Mouse (Mus musculus) urinary bladder, postnatal 14 days (tissue): ENCODE data around the gene Ccr7.

Experiments used
- DNase-seq: peaks from one replicate; pipeline ENCODE4 v3.0.0; 2021; ENCODE audit warnings: low spot score

Ccr7 gene

GRCm38 (mm10) chr11:99153767-99154753 lies 817 bp downstream of the Ccr7 start:
- DNase-seq, result no peak

GRCm38 (mm10) chr11:99152323-99153144 lies 2.3 kb downstream of the Ccr7 start:
- DNase-seq, result no peak

DNA sequence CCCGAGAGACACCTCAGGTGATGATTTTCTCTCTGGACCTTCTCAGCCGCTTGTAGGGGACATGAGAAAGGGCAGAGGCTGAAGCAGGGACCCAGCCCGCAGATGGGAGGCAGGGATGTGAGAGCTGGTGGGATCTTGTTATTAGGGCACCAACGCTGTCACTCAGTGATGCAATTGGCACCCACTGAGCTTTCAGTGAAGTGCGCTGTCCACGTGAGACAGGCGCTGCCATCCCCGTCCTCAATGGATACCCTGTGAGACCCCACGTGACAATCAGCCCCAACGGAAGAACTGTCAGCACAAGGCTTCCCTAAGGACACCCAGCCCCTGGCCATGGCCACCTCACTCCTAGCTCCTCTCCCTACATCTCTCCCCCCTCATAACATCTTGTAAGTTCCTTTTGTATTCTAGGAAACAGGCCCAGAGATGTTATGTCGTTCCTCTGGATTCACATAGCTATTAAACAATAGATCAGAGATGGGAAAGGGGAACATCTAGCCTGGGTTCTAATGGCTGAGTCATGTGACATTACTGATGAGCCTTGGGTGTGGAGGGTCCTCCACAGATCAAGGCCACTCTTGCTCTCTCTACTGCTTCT lies 3.4 kb downstream of the Ccr7 start:
- no peak for DNase-seq

GRCm38 (mm10) chr11:99150889-99151288 lies 4.0 kb downstream of the Ccr7 start:
- no peak for DNase-seq

DNA sequence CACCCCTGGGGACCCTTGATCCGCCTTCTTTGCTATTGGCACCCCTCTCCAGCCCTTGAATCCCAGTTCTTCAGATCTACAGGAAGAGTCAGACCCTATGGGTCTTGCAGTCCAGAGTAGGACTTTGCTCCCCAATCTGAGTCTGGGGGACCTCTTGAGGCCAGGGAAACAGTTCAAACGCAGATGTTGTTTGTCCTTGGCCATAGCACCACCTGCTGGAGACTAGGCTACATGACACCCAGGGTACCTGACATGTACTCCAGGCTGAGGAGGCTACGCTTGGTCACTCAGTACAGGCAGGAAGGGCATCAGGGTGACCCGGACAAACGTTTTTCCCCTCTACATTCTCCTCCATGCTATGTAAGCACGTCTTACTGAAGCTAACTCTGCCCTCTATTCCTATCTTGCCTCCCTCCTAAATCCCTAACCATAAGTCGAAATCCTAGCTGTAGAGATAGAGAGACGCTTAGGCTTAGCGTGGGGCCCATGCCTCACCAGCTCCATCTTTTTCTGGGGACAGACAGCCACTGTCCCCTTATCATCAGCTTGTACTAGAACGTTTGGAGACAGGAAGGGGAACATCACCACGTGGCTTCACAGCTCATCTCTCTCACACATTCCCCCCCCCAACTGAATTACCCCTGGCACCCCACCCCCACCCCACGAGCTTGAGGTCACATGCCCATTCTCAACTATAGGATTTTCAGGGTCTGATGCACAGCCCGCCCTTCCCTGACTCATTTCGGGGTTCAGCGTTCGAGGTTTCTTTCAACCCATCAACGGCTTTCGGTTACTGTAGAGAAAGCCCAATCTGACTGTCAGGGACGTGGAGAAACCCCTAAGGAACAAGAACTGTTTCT lies 4.7 kb downstream of the Ccr7 start:
- peak; percentile 79 for DNase-seq

GRCm38 (mm10) chr11:99148896-99149703 lies 5.8 kb downstream of the Ccr7 start:
- DNase-seq, result peak; percentile 32

DNA sequence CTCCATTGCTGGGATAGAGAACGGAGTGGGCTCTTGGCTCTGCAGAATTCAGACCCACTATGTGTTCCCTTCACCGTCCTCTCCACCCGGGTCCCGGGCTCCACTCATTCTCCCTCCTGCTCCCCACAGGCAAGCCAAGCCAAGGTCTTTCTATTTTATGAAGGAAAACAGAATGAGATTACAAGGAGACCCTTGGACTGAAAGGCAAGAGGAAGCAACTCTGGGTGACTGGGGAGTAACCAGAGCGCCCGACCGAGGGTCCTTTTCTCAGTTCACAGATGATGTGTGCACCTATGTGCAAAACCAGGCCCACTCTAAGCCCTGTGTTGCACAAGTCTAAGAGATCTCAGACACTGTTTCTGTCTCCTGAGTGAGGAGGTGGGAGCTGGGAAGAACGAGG lies 6.5 kb downstream of the Ccr7 start:
- DNase-seq, result no peak

DNA sequence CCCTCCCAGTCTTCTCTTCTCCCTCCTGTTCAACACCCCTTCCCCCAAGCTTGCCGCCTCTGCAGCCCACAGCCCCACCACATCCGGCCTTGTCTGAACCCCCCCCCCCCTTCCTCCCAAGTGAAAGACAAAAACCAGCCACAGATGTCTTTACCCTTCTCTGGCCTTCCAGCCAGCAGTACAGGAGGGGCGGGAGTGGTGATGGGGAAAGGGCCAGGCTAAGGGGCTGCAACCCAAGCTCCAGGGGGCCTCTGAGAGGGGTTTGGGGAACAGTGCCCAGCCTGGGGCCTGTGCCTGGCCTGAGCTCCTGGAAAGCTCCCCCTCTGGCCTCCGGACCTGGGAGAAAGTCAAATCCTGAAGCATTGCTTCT lies 7.0 kb downstream of the Ccr7 start:
- no peak for DNase-seq

DNA sequence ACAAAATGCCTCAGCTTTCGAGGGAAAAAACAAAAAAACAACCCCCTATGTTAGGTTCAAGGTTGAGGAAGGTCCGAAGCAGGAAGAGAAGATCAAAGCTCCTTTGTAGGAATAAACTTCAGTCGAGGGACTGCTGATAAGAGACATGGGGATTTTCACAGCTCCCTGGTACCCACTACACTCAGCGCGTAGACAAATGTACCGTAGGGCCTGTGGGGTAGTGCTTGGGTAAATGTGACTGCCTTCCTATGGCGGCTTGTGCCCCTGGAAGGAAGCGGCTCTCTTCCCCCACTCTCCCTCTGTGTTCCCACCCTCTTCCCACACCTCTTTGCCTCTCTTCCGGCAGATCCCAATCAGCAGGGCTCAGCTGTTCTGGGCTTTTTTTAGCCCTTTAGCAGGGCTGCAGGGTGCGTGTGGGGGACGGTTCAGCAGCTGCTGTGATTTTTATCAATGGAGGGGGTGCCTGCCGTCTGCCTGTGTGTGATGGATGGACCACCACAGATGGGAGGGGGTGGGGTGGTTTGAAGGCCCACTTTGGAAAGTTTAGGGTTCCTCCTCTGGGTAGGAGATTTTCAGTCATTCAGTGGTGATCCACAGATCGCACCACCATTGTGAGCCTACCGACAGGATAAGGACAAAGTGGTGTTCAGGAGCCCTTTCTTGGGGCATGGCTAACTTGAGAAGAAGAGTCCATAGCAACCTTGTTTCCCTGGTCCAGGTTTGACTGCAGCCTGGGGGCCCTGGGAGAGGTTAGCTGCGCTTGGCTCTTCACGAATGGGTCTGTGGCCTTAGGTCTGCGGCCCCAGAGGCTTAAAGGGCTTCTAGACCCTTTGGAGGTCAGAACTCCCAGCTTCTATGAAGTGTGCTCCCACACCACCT lies 7.6 kb downstream of the Ccr7 start:
- no peak for DNase-seq

GRCm38 (mm10) chr11:99146558-99146957 lies 8.3 kb downstream of the Ccr7 start:
- DNase-seq, result no peak

DNA sequence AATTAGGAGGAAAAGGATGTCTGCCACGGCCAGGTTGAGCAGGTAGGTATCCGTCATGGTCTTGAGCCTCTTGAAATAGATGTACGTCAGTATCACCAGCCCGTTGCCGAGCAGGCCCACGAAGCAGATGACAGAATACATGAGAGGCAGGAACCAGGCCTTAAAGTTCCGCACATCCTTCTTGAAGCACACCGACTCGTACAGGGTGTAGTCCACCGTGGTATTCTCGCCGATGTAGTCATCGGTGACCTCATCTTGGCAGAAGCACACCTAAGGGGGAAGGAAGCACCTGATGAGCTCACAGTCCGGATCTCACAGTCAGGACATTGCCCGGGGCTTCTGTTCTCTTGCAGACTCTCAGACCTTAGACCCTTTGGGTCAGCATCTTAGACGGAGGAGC lies 9.1 kb downstream of the Ccr7 start:
- no peak for DNase-seq

DNA sequence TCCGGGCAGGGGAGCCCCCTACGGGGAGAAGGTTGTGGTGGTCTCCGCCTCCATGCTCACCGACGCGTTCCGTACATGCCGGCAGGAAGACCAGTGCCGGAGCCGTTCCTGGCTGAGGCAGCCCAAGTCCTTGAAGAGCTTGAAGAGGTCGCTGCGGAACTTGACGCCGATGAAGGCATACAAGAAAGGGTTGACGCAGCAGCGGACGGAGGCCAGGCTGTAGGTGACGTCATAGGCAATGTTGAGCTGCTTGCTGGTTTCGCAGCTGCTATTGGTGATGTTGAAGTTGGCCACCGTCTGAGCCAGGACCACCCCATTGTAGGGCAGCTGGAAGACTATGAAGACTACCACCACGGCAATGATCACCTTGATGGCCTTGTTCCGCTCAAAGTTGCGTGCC lies 9.9 kb downstream of the Ccr7 start:
- DNase-seq, result no peak

DNA sequence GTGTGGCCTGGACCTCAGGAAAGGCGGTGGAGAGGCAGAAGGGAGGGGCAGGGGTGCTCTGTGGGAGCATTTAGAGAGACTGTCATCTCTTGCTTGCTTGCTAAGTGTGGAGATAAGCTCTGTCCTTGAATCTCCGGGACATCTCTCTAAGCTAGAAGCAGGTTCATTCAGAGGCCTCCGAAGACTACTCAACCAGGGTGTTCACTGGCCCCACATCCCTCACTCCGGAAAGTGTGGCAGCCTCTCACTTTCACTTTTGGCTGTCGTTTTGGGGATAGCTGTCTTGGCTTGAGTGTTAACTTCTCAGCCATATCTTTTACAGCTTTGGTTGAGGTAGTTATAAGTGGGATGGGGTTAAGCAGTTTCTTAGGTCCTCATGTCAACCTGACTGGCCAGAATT lies 10.4 kb downstream of the Ccr7 start:
- DNase-seq, result no peak

- no peak for DNase-seq
These were observed 11.5 kb downstream of the Ccr7 start for GRCm38 (mm10) chr11:99143123-99144082.

- no peak for DNase-seq
These were observed 12.3 kb downstream of the Ccr7 start for GRCm38 (mm10) chr11:99142493-99143095.

GRCm38 (mm10) chr11:99142046-99142445 lies 12.8 kb downstream of the Ccr7 start:
- no peak for DNase-seq

DNA sequence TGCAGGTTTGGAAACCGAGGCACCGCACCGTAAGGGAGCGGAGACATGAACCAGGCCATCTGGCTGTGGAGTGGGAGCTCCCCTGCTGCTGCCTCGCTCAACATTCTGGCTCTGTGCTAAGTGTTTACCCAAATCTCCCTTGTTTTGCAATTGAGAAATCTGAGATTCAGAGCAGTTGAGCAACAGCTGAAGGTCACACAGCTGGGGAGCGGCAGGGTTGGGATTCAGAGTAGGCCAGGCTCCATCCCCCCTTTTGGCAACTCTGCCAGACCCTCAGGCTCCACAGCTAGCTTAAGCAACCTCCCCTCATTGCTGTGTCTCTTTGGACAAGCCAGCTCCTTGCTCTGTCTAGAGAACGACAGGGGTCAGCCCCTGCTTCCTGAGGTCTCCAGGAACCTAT lies 13.3 kb downstream of the Ccr7 start:
- DNase-seq, result peak; percentile 61

DNA sequence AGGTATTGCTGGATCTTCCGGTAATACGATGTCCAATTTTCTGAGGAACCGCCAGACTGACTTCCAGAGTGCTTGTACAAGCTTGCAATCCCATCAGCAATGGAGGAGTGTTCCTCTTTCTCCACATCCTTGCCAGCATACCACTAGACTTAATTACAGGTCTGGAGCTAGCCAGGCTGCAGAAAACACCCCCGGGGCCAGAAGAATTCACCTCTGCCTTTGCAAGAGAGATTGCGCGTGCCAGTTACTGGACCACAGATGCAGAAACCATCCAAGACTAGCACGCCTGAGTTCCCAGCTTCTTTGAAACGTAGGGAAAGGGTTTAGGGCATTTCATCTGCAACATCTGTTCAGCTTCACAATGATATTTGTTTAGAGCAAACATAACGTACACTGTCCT lies 15.9 kb downstream of the Ccr7 start:
- DNase-seq, result no peak
